Mouse (Mus musculus) MEL (cell line): ENCODE data around the gene Shisa4.

Experiments used
- MEF2A ChIP-seq: IDR thresholded peaks from 2 replicates; pipeline ENCODE4 v1.6.1; 2014; ENCODE audit warnings: low read depth, mild to moderate bottlenecking, inconsistent platforms, low read length, improper control_type of control experiment; ENCODE audit not compliant: poor library complexity, insufficient replicate concordance, severe bottlenecking; ENCODE audit errors: extremely low read depth
- SIN3A ChIP-seq: IDR thresholded peaks from 2 replicates; pipeline ENCODE4 v1.6.1; 2012; ENCODE audit warnings: low read length, improper control_type of control experiment, inconsistent platforms

DNA sequence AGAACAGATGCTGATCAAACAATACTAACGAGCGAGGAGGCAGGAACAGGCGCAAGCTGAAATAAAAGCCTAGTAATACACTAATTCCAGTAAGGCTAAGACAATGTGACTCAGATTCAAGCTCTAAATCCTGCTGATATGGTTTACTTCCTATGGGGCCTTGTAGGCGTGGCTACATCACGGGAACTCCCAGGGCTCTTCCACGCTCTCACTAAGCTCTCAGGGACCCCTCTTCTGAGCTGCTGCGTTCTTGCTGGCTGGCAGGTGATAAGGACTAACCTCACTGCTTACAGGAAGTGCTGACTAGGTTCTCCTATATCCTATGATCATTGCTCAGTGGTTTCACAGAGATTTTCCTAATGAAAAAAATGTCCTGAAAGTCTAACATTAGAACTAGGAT is 30.3 kb upstream of the Shisa4 start:
- no peak for TF ChIP-seq SIN3A
- TF ChIP-seq MEF2A: no peak
